Mouse (Mus musculus) forebrain, embryonic 11.5 days (tissue): ENCODE measurements around the gene Cfap126. TPM values are rescaled to one million over a fixed set of nuclear protein-coding genes. Genes with fewer than 3 reads are reported as not detected.

Source experiments
- ATAC-seq: fragments of 200-750 bp; cut with Nextera tagmentation; replicated peaks from 2 replicates; pipeline ENCODE4 v1.8.0; 2017; ENCODE audit warnings: moderate TSS enrichment; ENCODE audit not compliant: low FRiP score
- DNase-seq: peaks from one replicate; pipeline ENCODE4 v3.0.0-alpha.2; 2017; ENCODE audit warnings: low spot score
- H3K27ac ChIP-seq: fragments of 300-500 bp; sonication (generic); 2 replicates; pipeline ENCODE4 v1.5.1; 2014; ENCODE audit warnings: low read depth, low read length
- H3K27me3 ChIP-seq: fragments of 300-500 bp; sonication (generic); 2 replicates; pipeline ENCODE4 v1.6.1; 2014; ENCODE audit warnings: mild to moderate bottlenecking, low read length, mixed read lengths; ENCODE audit not compliant: control insufficient read depth, insufficient read depth
- H3K36me3 ChIP-seq: fragments of 300-500 bp; sonication (generic); 2 replicates; pipeline ENCODE4 v1.6.1; 2014; ENCODE audit warnings: mild to moderate bottlenecking, low read length, moderate library complexity, mixed read lengths; ENCODE audit not compliant: control insufficient read depth, insufficient read depth
- H3K4me1 ChIP-seq: fragments of 300-500 bp; sonication (generic); replicated peaks from 2 replicates; pipeline ENCODE4 v1.6.1; 2014; ENCODE audit warnings: low read length, mixed read lengths; ENCODE audit not compliant: control insufficient read depth, insufficient read depth
- H3K4me2 ChIP-seq: fragments of 300-500 bp; sonication (generic); 2 replicates; pipeline ENCODE4 v1.6.1; 2014; ENCODE audit warnings: low read depth, mild to moderate bottlenecking, low read length, moderate library complexity, mixed read lengths; ENCODE audit not compliant: severe bottlenecking
- H3K4me3 ChIP-seq: fragments of 300-500 bp; sonication (generic); 2 replicates; pipeline ENCODE4 v1.5.1; 2014; ENCODE audit warnings: low read depth, low read length
- H3K9ac ChIP-seq: fragments of 300-500 bp; sonication (generic); 2 replicates; pipeline ENCODE4 v1.6.1; 2014; ENCODE audit warnings: low read length
- H3K9me3 ChIP-seq: fragments of 300-500 bp; sonication (generic); 2 replicates; pipeline ENCODE4 v1.6.1; 2016; ENCODE audit warnings: low read length, mixed read lengths; ENCODE audit not compliant: control insufficient read depth
- WGBS: fragments of 180-500 bp; shearing (Covaris S2); extraction: QIAGEN DNeasy Blood & Tissue Kit; methylation state at CpG from one replicate; pipeline ENCODE4 v1.1.7; 2014; 5-methylcytosine and 5-hydroxymethylcytosine counted together
- polyA plus RNA-seq: library from polyadenylated mRNA; unstranded; fragments of >200 nt; fragmentation: Nextera tagmentation; extraction: Ambion mirVana; gene quantifications from 2 replicates; pipeline ENCODE4 v1.2.1, GENCODE M21; 2014

The Cfap126 gene
- polyA plus RNA-seq, 1 experiment from 2014 or later = 2.9 TPM

- no peaks in the 10 kb centered on the region for H3K36me3 ChIP-seq
- no peak overlapping the region for H3K4me3 ChIP-seq
- 84% methylated on average over 4 of the region's 4 CpGs for WGBS
- H3K27me3 ChIP-seq = no peaks in the 10 kb centered on the region
- H3K9ac ChIP-seq = no peak overlapping the region
- DNase-seq (no peak), ATAC-seq (no peak)
- H3K4me1 ChIP-seq = peaks cover 4% of the 10 kb centered on the region
- no peak overlapping the region for H3K27ac ChIP-seq
- H3K4me2 ChIP-seq = no peak overlapping the region
- no peaks in the 10 kb centered on the region for H3K9me3 ChIP-seq
Measured at GRCm38 (mm10) chr1:171151966-171152365, 38.2 kb downstream of the Cfap126 start.

GRCm38 (mm10) chr1:171156644-171157043 is 42.9 kb downstream of the Cfap126 start:
- peaks cover 5% of the 10 kb centered on the region for H3K4me1 ChIP-seq
- H3K27ac ChIP-seq = no peak overlapping the region
- ATAC-seq (no peak), DNase-seq (no peak)
- peaks cover 12% of the 10 kb centered on the region for H3K27me3 ChIP-seq
- H3K9me3 ChIP-seq = no peaks in the 10 kb centered on the region
- no peaks in the 10 kb centered on the region for H3K36me3 ChIP-seq
- H3K9ac ChIP-seq = no peak overlapping the region
- H3K4me2 ChIP-seq = no peak overlapping the region
- H3K4me3 ChIP-seq = no peak overlapping the region
- WGBS = 71% methylated on average over 3 of the region's 3 CpGs

- H3K27me3 ChIP-seq = peaks cover 12% of the 10 kb centered on the region
- no peak for ATAC-seq
Measured at GRCm38 (mm10) chr1:171157965-171158364, 44.2 kb downstream of the Cfap126 start.

GRCm38 (mm10) chr1:171159485-171159975 is 45.8 kb downstream of the Cfap126 start:
- Histone ChIP-seq H3K4me3 (peak overlapping the region; percentile 15; the same call in 1 of the 2 replicates), H3K4me1 (peaks cover 5% of the 10 kb centered on the region), H3K9me3 (no peaks in the 10 kb centered on the region), H3K27me3 (peaks cover 12% of the 10 kb centered on the region), H3K27ac (no peak overlapping the region), H3K36me3 (no peaks in the 10 kb centered on the region), H3K4me2 (peak overlapping the region; percentile 37), H3K9ac (peak overlapping the region; percentile 17; the same call in 1 of the 2 replicates)
- ATAC-seq (no peak; the same call in 1 of the 2 replicates), DNase-seq (no peak)
- WGBS = 2% methylated on average over 15 of the region's 15 CpGs

More at GRCm38 (mm10) chr1:171157965-171158364, 44.2 kb downstream of the Cfap126 start:
- no peaks in the 10 kb centered on the region for H3K36me3 ChIP-seq
- H3K4me3 ChIP-seq = no peak overlapping the region
- DNase-seq = no peak
- no peak overlapping the region for H3K27ac ChIP-seq
- no peak overlapping the region for H3K9ac ChIP-seq
- no peak overlapping the region for H3K4me2 ChIP-seq
- H3K9me3 ChIP-seq = no peaks in the 10 kb centered on the region
- H3K4me1 ChIP-seq = peaks cover 5% of the 10 kb centered on the region

- WGBS = 91% methylated on average over 3 of the region's 3 CpGs
- no peak for ATAC-seq
- Histone ChIP-seq H3K9me3 (no peaks in the 10 kb centered on the region), H3K27ac (no peak overlapping the region), H3K4me1 (peaks cover 5% of the 10 kb centered on the region), H3K36me3 (no peaks in the 10 kb centered on the region), H3K4me2 (no peak overlapping the region), H3K27me3 (peaks cover 12% of the 10 kb centered on the region), H3K9ac (no peak overlapping the region), H3K4me3 (no peak overlapping the region)
- no peak for DNase-seq
Measured at GRCm38 (mm10) chr1:171162526-171162925, 48.8 kb downstream of the Cfap126 start.

- 42% methylated on average over 3 of the region's 3 CpGs for WGBS
- Histone ChIP-seq H3K4me1 (peaks cover 5% of the 10 kb centered on the region), H3K4me3 (no peak overlapping the region), H3K36me3 (no peaks in the 10 kb centered on the region), H3K9me3 (no peaks in the 10 kb centered on the region), H3K4me2 (no peak overlapping the region), H3K27me3 (peaks cover 7% of the 10 kb centered on the region; the same call in 1 of the 2 replicates), H3K27ac (no peak overlapping the region), H3K9ac (no peak overlapping the region)
- DNase-seq (no peak), ATAC-seq (no peak)
Measured at GRCm38 (mm10) chr1:171164258-171164657, 50.5 kb downstream of the Cfap126 start.

- H3K4me3 ChIP-seq = no peak overlapping the region
- no peaks in the 10 kb centered on the region for H3K36me3 ChIP-seq
- no peaks in the 10 kb centered on the region for H3K9me3 ChIP-seq
- WGBS = 82% methylated on average over 5 of the region's 5 CpGs
- no peak overlapping the region for H3K27ac ChIP-seq
- no peaks in the 10 kb centered on the region for H3K4me1 ChIP-seq
- no peak overlapping the region for H3K4me2 ChIP-seq
- no peak for ATAC-seq
- no peaks in the 10 kb centered on the region for H3K27me3 ChIP-seq
- DNase-seq = no peak
- H3K9ac ChIP-seq = no peak overlapping the region
Measured at GRCm38 (mm10) chr1:171165629-171166345, 52.1 kb downstream of the Cfap126 start.

GRCm38 (mm10) chr1:171168906-171169305 is 55.2 kb downstream of the Cfap126 start:
- Histone ChIP-seq H3K27me3 (no peaks in the 10 kb centered on the region), H3K4me1 (no peaks in the 10 kb centered on the region), H3K9me3 (no peaks in the 10 kb centered on the region), H3K4me3 (no peak overlapping the region), H3K4me2 (no peak overlapping the region), H3K27ac (no peak overlapping the region), H3K9ac (no peak overlapping the region), H3K36me3 (no peaks in the 10 kb centered on the region)
- ATAC-seq = no peak
- 90% methylated on average over 12 of the region's 12 CpGs for WGBS
- no peak for DNase-seq

GRCm38 (mm10) chr1:171169913-171170312 is 56.2 kb downstream of the Cfap126 start:
- ATAC-seq (no peak), DNase-seq (no peak)
- no peaks in the 10 kb centered on the region for H3K4me1 ChIP-seq
- H3K27me3 ChIP-seq = no peaks in the 10 kb centered on the region
- H3K4me2 ChIP-seq = no peak overlapping the region
- no peak overlapping the region for H3K4me3 ChIP-seq
- no peaks in the 10 kb centered on the region for H3K36me3 ChIP-seq
- H3K27ac ChIP-seq = no peak overlapping the region
- no peak overlapping the region for H3K9ac ChIP-seq
- WGBS = 66% methylated on average over 3 of the region's 3 CpGs
- no peaks in the 10 kb centered on the region for H3K9me3 ChIP-seq
